Mouse (Mus musculus) myocyte (in vitro differentiated cells): Measurements from ENCODE around the gene Ppp2r5b.

Experiments
- MAX ChIP-seq: IDR thresholded peaks from one replicate; pipeline ENCODE4 v1.6.1; 2011; ENCODE audit warnings: low read depth, mild to moderate bottlenecking, control low read depth
- MYOG ChIP-seq, 3 experiments: IDR thresholded peaks; one replicate each; pipeline ENCODE4 v1.6.1; 2011; ENCODE audit warnings: control low read depth in 2 of 3, low read depth in 2 of 3, mild to moderate bottlenecking in 2 of 3; ENCODE audit not compliant: insufficient read length in 2 of 3, control insufficient read depth in 1 of 3, insufficient read depth in 1 of 3
- POLR2A ChIP-seq: IDR thresholded peaks from one replicate; pipeline ENCODE4 v1.6.1; 2011; ENCODE audit warnings: low read depth, mild to moderate bottlenecking, control low read depth, moderate library complexity; ENCODE audit not compliant: insufficient read length
- SRF ChIP-seq: IDR thresholded peaks from one replicate; pipeline ENCODE4 v1.6.1; 2011; ENCODE audit warnings: low read depth; ENCODE audit not compliant: control insufficient read depth, insufficient read length
- USF1 ChIP-seq: IDR thresholded peaks from one replicate; pipeline ENCODE4 v1.6.1; 2011; ENCODE audit warnings: low read depth, mild to moderate bottlenecking, control low read depth, moderate library complexity

GRCm38 (mm10) chr19:6278439-6279073 lies 42.9 kb upstream of the Ppp2r5b start:
- TF ChIP-seq MYOG (IDR thresholded peaks at IDR 0.05; ENCODE audit: control insufficient read depth in 1 of 3, insufficient read depth in 1 of 3, insufficient read length in 2 of 3, low read depth in 2 of 3) = no peak
- TF ChIP-seq POLR2A = no peak
- TF ChIP-seq MAX = no peak
- no peak for TF ChIP-seq SRF
- TF ChIP-seq USF1 = no peak
